Mouse (Mus musculus): ENCODE measurements around the gene Acsf3. TPM values are rescaled to one million over a fixed set of nuclear protein-coding genes. Genes with fewer than 3 reads are reported as not detected.

Acsf3 gene
- polyA plus RNA-seq, 1 experiment from 2014 or later, result 10.7 TPM

GRCm38 (mm10) chr8:122793375-122794174, 18.3 kb downstream of the Acsf3 start:
- H3K4me1 ChIP-seq (ENCODE audit: insufficient read depth), result no peaks in the 10 kb centered on the region
- no peak for ATAC-seq
- no peaks in the 10 kb centered on the region for H3K9me3 ChIP-seq (ENCODE audit: low read length)
- H3K9ac ChIP-seq (replicated peaks), result no peak overlapping the region
- H3K36me3 ChIP-seq (replicated peaks; ENCODE audit: insufficient read depth, low read length), result peaks cover 6% of the 10 kb centered on the region; the same call in 1 of the 2 replicates
- no peak overlapping the region for H3K4me3 ChIP-seq (ENCODE audit: low read depth, low read length)
- DNase-seq, result no peak
- WGBS (ENCODE audit: insufficient replicate concordance), result 83% methylated on average over 18 of the region's 18 CpGs
- no peaks in the 10 kb centered on the region for H3K27me3 ChIP-seq (ENCODE audit: insufficient read depth, low read length)
- no peak overlapping the region for H3K4me2 ChIP-seq (ENCODE audit: low read depth, low read length)
- no peak for TF ChIP-seq EP300 (IDR thresholded peaks at IDR 0.05; ENCODE audit: low read depth)
- TF ChIP-seq CTCF (IDR thresholded peaks at IDR 0.05; ENCODE audit: low read depth), result no peak
- H3K27ac ChIP-seq (ENCODE audit: low read depth), result no peak overlapping the region

- H3K27me3 ChIP-seq (ENCODE audit: insufficient read depth, low read length), result no peaks in the 10 kb centered on the region
- H3K27ac ChIP-seq (ENCODE audit: low read depth), result no peak overlapping the region
- no peak overlapping the region for H3K4me3 ChIP-seq (ENCODE audit: low read depth, low read length)
- TF ChIP-seq CTCF (IDR thresholded peaks at IDR 0.05; ENCODE audit: low read depth) (no peak), EP300 (IDR thresholded peaks at IDR 0.05; ENCODE audit: low read depth) (no peak)
- no peak for DNase-seq
- ATAC-seq, result no peak
- H3K9me3 ChIP-seq (ENCODE audit: low read length), result no peaks in the 10 kb centered on the region
- H3K4me1 ChIP-seq (ENCODE audit: insufficient read depth), result no peaks in the 10 kb centered on the region
- 89% methylated on average over 5 of the region's 5 CpGs for WGBS (ENCODE audit: insufficient replicate concordance)
- H3K4me2 ChIP-seq (ENCODE audit: low read depth, low read length), result no peak overlapping the region
- H3K9ac ChIP-seq (replicated peaks), result no peak overlapping the region
- 0 out of 2 replicates have a peak, but pooled peaks cover 6% of the 10 kb centered on the region for H3K36me3 ChIP-seq (replicated peaks; ENCODE audit: insufficient read depth, low read length)
Observed at GRCm38 (mm10) chr8:122794175-122794454, 18.8 kb downstream of the Acsf3 start.

GRCm38 (mm10) chr8:122803906-122804761, 28.8 kb downstream of the Acsf3 start:
- H3K36me3 ChIP-seq (replicated peaks; ENCODE audit: insufficient read depth, low read length), result no peaks in the 10 kb centered on the region; the same call in 1 of the 2 replicates
- H3K27ac ChIP-seq (ENCODE audit: low read depth), result no peak overlapping the region
- DNase-seq, result no peak
- H3K27me3 ChIP-seq (ENCODE audit: insufficient read depth, low read length), result no peaks in the 10 kb centered on the region
- H3K9ac ChIP-seq (replicated peaks), result no peak overlapping the region
- no peaks in the 10 kb centered on the region for H3K9me3 ChIP-seq (ENCODE audit: low read length)
- H3K4me3 ChIP-seq (ENCODE audit: low read depth, low read length), result no peak overlapping the region
- TF ChIP-seq EP300 (IDR thresholded peaks at IDR 0.05; ENCODE audit: low read depth), result no peak
- no peak for TF ChIP-seq CTCF (IDR thresholded peaks at IDR 0.05; ENCODE audit: low read depth)
- no peak overlapping the region for H3K4me2 ChIP-seq (ENCODE audit: low read depth, low read length)
- H3K4me1 ChIP-seq (ENCODE audit: insufficient read depth), result no peaks in the 10 kb centered on the region
- 63% methylated on average over 15 of the region's 15 CpGs for WGBS (ENCODE audit: insufficient replicate concordance)
- ATAC-seq, result no peak

GRCm38 (mm10) chr8:122805349-122805748, 30.1 kb downstream of the Acsf3 start:
- TF ChIP-seq EP300 (IDR thresholded peaks at IDR 0.05; ENCODE audit: low read depth), result no peak
- no peak for TF ChIP-seq CTCF (IDR thresholded peaks at IDR 0.05; ENCODE audit: low read depth)
- no peaks in the 10 kb centered on the region for H3K4me1 ChIP-seq (ENCODE audit: insufficient read depth)
- no peak overlapping the region for H3K9ac ChIP-seq (replicated peaks)
- H3K27me3 ChIP-seq (ENCODE audit: insufficient read depth, low read length), result no peaks in the 10 kb centered on the region
- no peaks in the 10 kb centered on the region for H3K9me3 ChIP-seq (ENCODE audit: low read length)
- H3K27ac ChIP-seq (ENCODE audit: low read depth), result no peak overlapping the region
- ATAC-seq, result no peak
- DNase-seq, result no peak
- no peak overlapping the region for H3K4me2 ChIP-seq (ENCODE audit: low read depth, low read length)
- 80% methylated on average over 3 of the region's 3 CpGs for WGBS (ENCODE audit: insufficient replicate concordance)
- H3K36me3 ChIP-seq (replicated peaks; ENCODE audit: insufficient read depth, low read length), result no peaks in the 10 kb centered on the region; the same call in 1 of the 2 replicates
- H3K4me3 ChIP-seq (ENCODE audit: low read depth, low read length), result no peak overlapping the region

GRCm38 (mm10) chr8:122806956-122807538, 31.8 kb downstream of the Acsf3 start:
- DNase-seq, result no peak

GRCm38 (mm10) chr8:122807907-122808306, 32.6 kb downstream of the Acsf3 start:
- Histone ChIP-seq H3K4me3 (ENCODE audit: low read depth, low read length) (no peak overlapping the region), H3K9me3 (ENCODE audit: low read length) (no peaks in the 10 kb centered on the region), H3K4me1 (ENCODE audit: insufficient read depth) (no peaks in the 10 kb centered on the region), H3K27me3 (ENCODE audit: insufficient read depth, low read length) (no peaks in the 10 kb centered on the region), H3K36me3 (replicated peaks; ENCODE audit: insufficient read depth, low read length) (peaks cover 5% of the 10 kb centered on the region; the same call in 1 of the 2 replicates), H3K9ac (replicated peaks) (no peak overlapping the region), H3K27ac (ENCODE audit: low read depth) (no peak overlapping the region), H3K4me2 (ENCODE audit: low read depth, low read length) (no peak overlapping the region)
- WGBS (ENCODE audit: insufficient replicate concordance), result 89% methylated on average over 4 of the region's 4 CpGs
- DNase-seq (no peak), ATAC-seq (no peak)
- TF ChIP-seq CTCF (IDR thresholded peaks at IDR 0.05; ENCODE audit: low read depth) (no peak), EP300 (IDR thresholded peaks at IDR 0.05; ENCODE audit: low read depth) (no peak)

More at GRCm38 (mm10) chr8:122806956-122807538, 31.8 kb downstream of the Acsf3 start:
- ATAC-seq, result no peak
- no peaks in the 10 kb centered on the region for H3K27me3 ChIP-seq (ENCODE audit: insufficient read depth, low read length)
- no peak overlapping the region for H3K4me2 ChIP-seq (ENCODE audit: low read depth, low read length)
- H3K4me1 ChIP-seq (ENCODE audit: insufficient read depth), result no peaks in the 10 kb centered on the region
- no peak for TF ChIP-seq CTCF (IDR thresholded peaks at IDR 0.05; ENCODE audit: low read depth)
- no peak for TF ChIP-seq EP300 (IDR thresholded peaks at IDR 0.05; ENCODE audit: low read depth)
- peaks cover 4% of the 10 kb centered on the region; the same call in 1 of the 2 replicates for H3K36me3 ChIP-seq (replicated peaks; ENCODE audit: insufficient read depth, low read length)
- WGBS (ENCODE audit: insufficient replicate concordance), result 76% methylated on average over 7 of the region's 7 CpGs
- H3K9ac ChIP-seq (replicated peaks), result no peak overlapping the region
- H3K27ac ChIP-seq (ENCODE audit: low read depth), result no peak overlapping the region
- no peaks in the 10 kb centered on the region for H3K9me3 ChIP-seq (ENCODE audit: low read length)
- no peak overlapping the region for H3K4me3 ChIP-seq (ENCODE audit: low read depth, low read length)

Measured in liver, postnatal 0 days (tissue).